Mouse (Mus musculus) embryonic stem cell, embryonic (primary cell): ENCODE data around the gene Slc25a45.

ENCODE experiments used
- CTCF ChIA-PET, 4 experiments: fragments of 300-600 bp in 2 of 4; fragments of 350-600 bp in 2 of 4; sonication (Branson Sonifier 250); formaldehyde crosslinking; loops; one replicate each; lab custom pipeline; 2022; ENCODE audit warnings: inconsistent platforms in 2 of 4; lab: Charles Lee
- POLR2A ChIA-PET, 4 experiments: fragments of 300-600 bp in 2 of 4; fragments of 350-600 bp in 2 of 4; sonication (Branson Sonifier 250); formaldehyde crosslinking; loops; one replicate each; lab custom pipeline; 2022; ENCODE audit warnings: antibody characterized with exemption in 4 of 4, inconsistent platforms in 1 of 4; lab: Charles Lee

Slc25a45 gene

DNA sequence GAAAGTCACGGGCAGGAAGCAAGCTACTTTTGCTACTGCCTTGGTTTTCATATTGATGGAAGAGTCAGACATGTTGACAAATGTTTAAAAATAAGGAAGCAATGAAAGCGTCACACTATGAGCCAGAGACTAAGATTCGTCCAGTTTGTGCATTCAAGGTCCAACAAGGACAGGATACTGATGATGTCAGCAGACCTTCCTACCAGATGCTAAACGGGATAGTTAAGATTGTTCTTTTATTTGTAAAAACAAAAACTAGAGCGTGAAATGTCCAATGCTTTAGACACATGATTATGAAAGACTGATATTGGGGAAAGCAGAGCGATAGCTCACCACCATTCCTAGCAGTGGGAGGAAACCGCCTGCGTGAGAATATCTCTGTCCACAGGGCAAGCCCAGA is 40.0 kb upstream of the Slc25a45 start:
- CTCF ChIA-PET = interaction anchor here (1.1 to 3.4 kb wide), 7 partner anchors 12 to 51 kb away, joined by 3 to 12 read pairs (median 4); no protein-coding TSS in a partner anchor
- POLR2A ChIA-PET = interaction anchor here (0.6 to 41.1 kb wide), 23 partner anchors 3 to 290 kb away, joined by 3 to 4129 read pairs (median 399); partner anchors contain the start of genes Tigd3 (in 2 of the 4), Frmd8 (in 1 of the 4) and Slc25a45 (in 1 of the 4)

DNA sequence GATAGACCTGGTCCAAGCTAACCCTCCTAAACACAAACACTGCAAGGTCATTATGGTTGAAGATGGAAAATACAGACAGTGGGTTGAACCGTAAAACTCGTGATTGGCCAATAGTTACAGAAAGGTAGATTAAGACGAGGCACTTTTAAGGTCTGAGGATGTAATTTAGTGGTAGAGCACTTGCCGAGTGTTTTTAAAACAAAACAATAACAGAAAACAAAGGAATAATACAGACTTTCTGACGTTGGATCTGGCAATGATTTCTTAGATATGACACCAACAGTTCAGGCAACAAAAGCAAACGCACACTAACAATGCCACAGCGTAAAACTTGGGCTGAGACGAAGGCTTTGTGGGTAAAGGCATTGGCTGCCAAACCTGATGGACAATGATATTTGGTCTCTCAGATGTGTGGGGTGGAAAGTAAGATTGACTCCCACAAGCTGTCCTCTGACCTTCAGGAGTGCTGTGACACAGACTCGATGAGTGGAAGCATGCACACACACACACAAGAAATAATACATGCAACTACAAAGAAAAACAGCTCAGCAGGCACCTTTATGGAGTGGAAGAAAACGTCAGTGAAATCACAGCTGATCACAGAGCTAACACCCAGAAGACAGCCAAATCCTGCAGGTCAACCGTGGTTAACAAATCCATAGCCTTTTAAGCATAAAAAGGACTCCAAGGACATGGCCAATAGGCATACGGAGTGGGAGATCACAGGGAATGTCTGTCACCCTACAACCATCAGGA is 39.3 kb upstream of the Slc25a45 start:
- POLR2A ChIA-PET = interaction anchor here (1.0 to 41.1 kb wide), 24 partner anchors 3 to 289 kb away, joined by 3 to 4129 read pairs (median 298); partner anchors contain the start of genes Frmd8 (in 2 of the 4), Tigd3 (in 2 of the 4) and Slc25a45 (in 1 of the 4)

DNA sequence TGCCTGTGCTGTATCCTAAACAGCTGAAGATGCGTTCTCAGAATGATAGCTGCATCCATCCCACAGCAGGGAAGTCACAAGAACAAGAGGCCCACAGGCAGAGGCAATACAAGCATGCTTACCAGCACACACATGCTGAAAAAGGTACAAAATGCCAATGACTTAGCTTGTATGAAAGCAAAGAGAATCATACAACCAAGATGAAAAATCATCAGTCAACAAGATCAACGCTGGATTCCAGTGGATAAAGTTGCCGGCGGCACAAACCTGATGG is 38.8 kb upstream of the Slc25a45 start:
- ChIA-PET POLR2A (interaction anchor here (0.5 to 41.1 kb wide), 24 partner anchors 4 to 288 kb away, joined by 3 to 4129 read pairs (median 298); partner anchors contain the start of genes Frmd8 (in 2 of the 4), Slc25a45 (in 1 of the 4) and Tigd3 (in 1 of the 4)), CTCF (interaction anchor here (0.5 to 1.1 kb wide), 5 partner anchors 11 to 52 kb away, joined by 3 to 6 read pairs (median 4); no protein-coding TSS in a partner anchor)

More for the DNA sequence above, 39.3 kb upstream of the Slc25a45 start:
- CTCF ChIA-PET = interaction anchor here (0.5 to 2.0 kb wide), 8 partner anchors 12 to 51 kb away, joined by 3 to 7 read pairs (median 4); no protein-coding TSS in a partner anchor

DNA sequence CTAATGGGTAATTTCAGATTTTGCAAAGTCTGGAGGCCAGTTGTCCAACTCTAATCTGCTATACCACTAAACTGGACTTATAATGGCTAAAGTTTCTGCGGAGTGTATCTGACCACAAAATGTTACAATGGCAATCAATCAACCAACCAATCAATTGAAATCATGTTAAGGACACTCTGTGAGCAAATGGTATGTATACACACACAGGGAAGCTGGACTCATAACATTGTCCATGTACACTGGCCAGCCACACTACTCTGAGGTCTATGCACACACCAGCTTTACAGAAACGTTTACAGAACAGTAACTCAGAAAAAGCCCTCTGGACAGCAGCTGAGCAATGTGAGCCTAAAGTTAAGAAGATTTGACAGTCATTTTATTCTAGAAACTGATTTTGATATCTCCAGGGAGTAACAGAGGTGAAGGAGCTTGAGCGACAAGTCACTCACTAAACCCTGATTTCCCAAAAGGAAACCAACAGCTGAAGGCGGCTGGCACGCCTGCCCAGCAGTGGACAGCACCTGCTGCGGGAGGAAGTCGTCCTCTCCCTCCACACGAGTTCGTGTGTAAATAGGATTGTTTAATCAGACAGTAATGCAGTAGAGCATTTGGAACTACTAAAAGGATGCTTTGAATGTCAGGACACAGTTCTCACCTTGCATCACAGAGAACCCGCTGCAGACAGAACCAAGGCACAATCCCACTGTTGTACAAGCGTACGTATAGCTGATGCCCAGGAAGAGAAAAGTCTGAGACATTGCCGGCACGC is 38.1 kb upstream of the Slc25a45 start:
- CTCF ChIA-PET = interaction anchor here (0.7 to 4.1 kb wide), 8 partner anchors 11 to 53 kb away, joined by 3 to 31 read pairs (median 4); no protein-coding TSS in a partner anchor
- POLR2A ChIA-PET = interaction anchor here (0.5 to 41.1 kb wide), 28 partner anchors 4 to 350 kb away, joined by 3 to 4129 read pairs (median 163); partner anchors contain the start of genes Frmd8 (in 2 of the 4), Tigd3 (in 2 of the 4), Cfl1 (in 1 of the 4) and Mus81 (in 1 of the 4)

DNA sequence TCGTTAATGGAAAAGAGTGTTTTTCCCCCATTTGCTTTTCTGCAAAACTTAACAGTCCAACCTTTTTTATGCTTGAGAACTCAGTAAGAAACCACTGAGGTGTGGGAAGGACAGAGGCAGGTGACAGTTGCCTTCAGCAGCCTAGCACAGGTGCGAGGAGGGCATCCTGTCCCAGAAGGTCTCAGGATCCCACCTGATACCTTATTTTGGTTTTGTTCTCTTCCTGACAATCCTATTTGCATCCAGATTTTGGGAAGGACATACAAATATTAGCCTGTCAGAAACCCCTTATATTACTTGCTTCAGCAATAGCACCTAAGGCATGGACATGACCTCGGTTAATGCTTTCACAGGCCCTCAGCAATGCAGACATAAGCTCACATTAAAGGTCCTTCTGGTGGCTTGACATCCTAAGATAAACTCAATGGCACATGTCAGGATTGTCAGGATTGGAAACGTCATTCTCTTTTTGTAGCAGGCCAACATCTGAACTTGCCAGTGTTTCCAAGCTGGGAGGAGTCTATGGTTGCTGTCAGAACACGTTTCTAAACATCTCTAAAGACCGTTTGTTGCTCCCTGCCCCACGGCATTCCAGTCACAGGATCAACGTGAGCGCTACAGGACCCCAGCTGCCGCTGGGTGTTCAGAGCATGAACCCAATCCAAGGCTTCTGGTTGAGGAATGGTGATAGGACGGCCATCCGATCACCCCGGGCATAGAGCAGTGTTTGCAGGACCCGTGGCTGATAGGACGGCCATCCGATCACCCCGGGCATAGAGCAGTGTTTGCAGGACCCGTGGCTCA is 37.3 kb upstream of the Slc25a45 start:
- CTCF ChIA-PET = interaction anchor here (0.6 to 4.1 kb wide), 11 partner anchors 22 to 53 kb away, joined by 3 to 31 read pairs (median 4); no protein-coding TSS in a partner anchor
- POLR2A ChIA-PET = interaction anchor here (0.6 to 41.1 kb wide), 41 partner anchors 5 to 1794 kb away, joined by 3 to 4129 read pairs (median 31); partner anchors contain the start of genes Frmd8 (in 3 of the 4), Cfl1 (in 2 of the 4), Mus81 (in 2 of the 4) and Slc25a45 (in 2 of the 4)

DNA sequence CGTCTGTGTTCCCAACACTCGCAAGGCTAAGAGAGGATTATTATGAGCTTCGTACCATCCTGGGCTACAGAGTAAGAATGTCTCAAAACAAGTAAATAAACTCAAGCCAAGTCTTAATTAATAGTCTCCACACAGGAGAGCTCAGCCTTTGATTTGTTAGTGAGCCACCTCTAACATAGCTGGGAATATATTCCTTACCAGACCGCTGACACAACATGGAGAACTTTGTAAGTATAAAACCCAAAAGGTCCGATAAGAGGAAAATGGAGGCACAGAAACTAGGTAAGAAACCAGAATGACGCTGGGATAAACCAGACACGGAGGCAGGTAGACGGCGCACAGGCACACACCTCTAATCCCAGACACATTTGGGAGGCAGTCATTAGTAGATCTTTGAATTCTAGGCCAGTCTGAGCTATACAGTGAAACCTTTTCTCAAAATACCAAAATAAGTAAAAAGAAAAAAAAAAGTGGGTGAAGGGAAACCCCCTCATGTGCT is 36.7 kb upstream of the Slc25a45 start:
- CTCF ChIA-PET = interaction anchor here (0.6 to 4.1 kb wide), 17 partner anchors 10 to 130 kb away, joined by 3 to 31 read pairs (median 4); partner anchors contain the start of gene Frmd8 (in 1 of the 4)
- POLR2A ChIA-PET = interaction anchor here (0.6 to 41.1 kb wide), 72 partner anchors 5 to 1795 kb away, joined by 3 to 4129 read pairs (median 6); partner anchors contain the start of genes Frmd8 (in 3 of the 4), Cfl1 (in 2 of the 4), Mus81 (in 2 of the 4) and Slc25a45 (in 2 of the 4)

DNA sequence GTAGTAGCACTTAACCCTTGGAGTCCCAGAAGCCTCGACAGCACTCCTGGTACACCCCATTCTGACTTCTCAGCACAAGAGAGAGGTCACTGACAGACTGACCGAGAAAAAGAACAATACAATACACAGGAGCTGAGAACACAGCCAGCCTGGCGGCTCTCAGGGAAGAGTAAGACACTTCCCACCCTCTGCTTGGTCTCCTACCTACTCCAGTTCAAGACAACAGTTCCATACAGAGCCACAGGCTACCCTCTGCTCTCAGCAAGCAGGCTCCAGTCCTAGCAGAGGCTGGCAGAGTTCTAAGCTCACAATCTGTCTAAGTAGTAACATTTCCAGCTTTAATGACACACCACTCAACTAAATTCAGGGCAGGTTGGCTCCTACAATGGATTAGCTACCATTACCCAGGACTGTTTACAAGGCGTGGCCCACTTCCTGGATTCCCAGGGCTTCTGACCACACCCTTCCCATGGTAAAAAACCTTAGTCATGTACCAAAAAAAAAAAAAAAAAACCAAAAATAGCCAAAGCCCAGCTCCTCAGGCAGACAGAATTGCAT is 36.1 kb upstream of the Slc25a45 start:
- POLR2A ChIA-PET = interaction anchor here (0.6 to 41.1 kb wide), 98 partner anchors 5 to 1795 kb away, joined by 3 to 4129 read pairs (median 4); partner anchors contain the start of genes Frmd8 (in 3 of the 4), Cdca5 (in 2 of the 4), Cfl1 (in 2 of the 4) and Fam89b (in 2 of the 4)
- CTCF ChIA-PET = interaction anchor here (0.6 to 4.1 kb wide), 23 partner anchors 9 to 349 kb away, joined by 3 to 31 read pairs (median 4); partner anchors contain the start of gene Frmd8 (in 2 of the 4)

DNA sequence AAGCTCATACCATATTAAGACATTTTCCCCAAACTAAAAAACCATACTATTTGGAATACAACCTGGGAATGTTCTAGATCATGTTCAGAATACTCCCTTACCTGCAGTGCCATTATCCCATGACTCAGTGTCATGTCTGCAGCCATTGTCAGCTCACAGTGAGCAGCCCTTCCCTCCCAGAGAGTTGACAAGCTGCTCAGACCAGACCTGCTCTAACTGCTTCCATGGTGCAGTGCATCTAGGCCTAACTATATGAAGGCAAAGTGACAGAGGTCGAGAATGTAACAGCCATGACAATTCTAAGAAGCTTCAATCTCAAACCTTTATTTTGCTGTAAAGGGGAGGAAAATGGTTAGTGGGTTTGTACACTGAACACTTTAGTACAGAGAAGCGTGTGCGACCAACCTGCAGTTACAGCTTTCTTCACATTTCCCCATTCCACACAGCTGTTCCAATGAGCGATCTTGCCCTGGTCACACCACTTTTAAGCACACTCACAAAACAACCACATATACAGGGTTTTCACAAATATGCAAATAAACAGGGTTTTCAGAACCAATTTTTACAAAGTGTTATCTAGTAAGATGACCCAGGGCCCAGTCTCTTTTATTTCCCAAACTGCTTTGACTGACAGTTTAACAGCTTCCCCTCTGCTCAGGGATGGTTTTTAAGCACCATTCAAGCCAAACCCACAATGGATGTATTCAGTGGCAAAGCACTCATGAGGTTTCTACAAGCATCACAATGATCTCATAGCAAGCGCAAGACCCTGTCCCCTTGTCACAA is 35.4 kb upstream of the Slc25a45 start:
- CTCF ChIA-PET = interaction anchor here (0.6 to 4.1 kb wide), 24 partner anchors 10 to 350 kb away, joined by 3 to 31 read pairs (median 3); partner anchors contain the start of gene Frmd8 (in 2 of the 4)
- POLR2A ChIA-PET = interaction anchor here (0.6 to 41.1 kb wide), 101 partner anchors 4 to 1796 kb away, joined by 3 to 4129 read pairs (median 4); partner anchors contain the start of genes Frmd8 (in 3 of the 4), Tigd3 (in 3 of the 4), Cdca5 (in 2 of the 4) and Cfl1 (in 2 of the 4)

DNA sequence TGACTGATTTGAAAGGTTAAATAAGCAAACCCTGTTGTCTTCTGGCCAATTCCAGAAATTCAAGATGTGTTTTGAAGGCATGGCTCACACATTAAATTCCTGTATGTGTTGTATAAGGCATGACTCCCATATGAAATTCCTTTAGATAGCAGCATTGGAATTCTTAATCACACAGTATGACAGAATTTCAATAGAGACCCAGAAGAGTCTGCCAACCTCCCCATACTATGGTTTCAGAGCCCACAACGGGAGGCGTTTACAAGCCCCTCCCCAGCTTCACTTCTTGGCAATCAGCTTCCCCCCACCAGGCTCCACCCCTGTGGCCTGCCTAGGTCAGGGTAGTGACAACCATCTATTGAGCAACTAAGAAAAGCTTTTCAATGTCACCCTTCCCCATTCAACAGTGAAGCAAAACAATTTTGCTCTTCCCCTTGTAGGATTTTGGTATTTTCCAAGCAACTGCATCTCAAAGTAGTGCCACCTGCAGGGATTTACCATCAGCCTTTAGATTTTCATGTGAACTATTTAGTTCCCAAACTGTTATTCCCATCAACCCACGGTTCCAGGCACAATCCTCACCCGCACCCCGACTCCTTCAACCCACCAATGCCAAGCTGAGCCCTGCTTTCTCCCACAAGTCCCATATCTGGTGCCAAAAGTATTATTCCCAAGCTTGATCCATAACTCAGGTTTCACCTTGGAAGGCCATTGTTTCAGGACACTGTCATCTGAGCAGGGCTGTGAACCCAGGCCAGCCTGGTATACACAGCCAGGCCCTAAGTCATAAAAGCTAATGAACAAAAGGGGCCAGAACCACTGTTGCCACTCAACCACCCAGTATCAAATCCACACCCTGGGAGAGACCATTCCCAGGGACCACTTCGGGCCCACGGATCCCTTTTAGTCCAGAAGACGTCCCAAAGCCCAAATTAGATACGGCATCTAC is 34.5 kb upstream of the Slc25a45 start:
- ChIA-PET CTCF (interaction anchor here (0.8 to 4.1 kb wide), 15 partner anchors 19 to 56 kb away, joined by 3 to 31 read pairs (median 4); partner anchors contain the start of gene Frmd8 (in 1 of the 4)), POLR2A (interaction anchor here (0.6 to 41.1 kb wide), 88 partner anchors 3 to 1033 kb away, joined by 3 to 4129 read pairs (median 4); partner anchors contain the start of genes Cfl1 (in 3 of the 4), Frmd8 (in 3 of the 4), Tigd3 (in 3 of the 4) and Ccdc85b (in 2 of the 4))

DNA sequence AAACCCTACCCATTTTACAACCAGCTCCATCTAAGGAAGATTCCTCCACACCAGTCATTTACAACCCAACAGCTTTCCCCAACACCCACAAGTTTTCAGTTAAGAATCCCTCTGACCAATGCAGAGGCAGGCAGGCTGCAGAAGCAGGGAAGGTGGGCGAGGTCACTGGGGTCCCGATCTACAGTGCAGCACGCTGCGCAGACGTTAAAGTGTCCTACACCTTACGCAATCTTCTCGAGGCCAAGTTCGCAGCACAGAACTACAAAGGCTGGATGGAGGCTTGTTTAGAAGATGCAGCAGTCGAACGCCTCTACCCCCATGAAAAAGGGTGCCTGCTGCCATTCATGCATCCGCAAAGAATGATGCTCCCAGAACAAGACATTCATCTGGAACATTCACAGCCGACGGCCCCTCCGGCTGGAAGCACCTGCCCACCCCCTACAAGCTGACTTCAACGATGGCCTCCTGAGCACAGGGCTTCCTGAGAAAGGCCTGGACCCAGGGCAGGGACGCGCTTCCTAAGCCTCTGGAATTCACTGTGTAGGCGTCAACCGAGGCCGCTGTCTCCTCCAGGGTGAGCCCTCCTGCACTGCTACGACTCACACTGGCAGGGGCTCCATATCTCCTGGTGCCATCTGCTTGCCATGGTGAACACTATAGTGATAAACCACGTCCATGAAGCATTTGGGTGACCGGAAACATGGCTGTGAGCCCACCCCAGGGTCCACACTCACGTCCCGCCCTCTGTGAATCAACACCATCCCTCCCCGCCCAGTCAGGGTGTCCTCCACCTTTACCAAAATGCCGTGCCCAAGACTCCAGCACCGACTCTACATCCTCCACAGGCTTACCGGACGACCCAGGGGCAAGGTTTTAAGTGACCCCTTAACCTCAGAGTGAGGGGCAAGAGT is 33.6 kb upstream of the Slc25a45 start:
- ChIA-PET CTCF (interaction anchor here in 3 of 4 experiments (0.8 to 4.1 kb wide), 5 partner anchors 26 to 57 kb away, joined by 3 to 31 read pairs (median 6); no protein-coding TSS in a partner anchor), POLR2A (interaction anchor here (0.6 to 41.1 kb wide), 74 partner anchors 2 to 1034 kb away, joined by 3 to 4129 read pairs (median 7); partner anchors contain the start of genes Cfl1 (in 3 of the 4), Frmd8 (in 3 of the 4), Tigd3 (in 3 of the 4) and Ccdc85b (in 2 of the 4))

DNA sequence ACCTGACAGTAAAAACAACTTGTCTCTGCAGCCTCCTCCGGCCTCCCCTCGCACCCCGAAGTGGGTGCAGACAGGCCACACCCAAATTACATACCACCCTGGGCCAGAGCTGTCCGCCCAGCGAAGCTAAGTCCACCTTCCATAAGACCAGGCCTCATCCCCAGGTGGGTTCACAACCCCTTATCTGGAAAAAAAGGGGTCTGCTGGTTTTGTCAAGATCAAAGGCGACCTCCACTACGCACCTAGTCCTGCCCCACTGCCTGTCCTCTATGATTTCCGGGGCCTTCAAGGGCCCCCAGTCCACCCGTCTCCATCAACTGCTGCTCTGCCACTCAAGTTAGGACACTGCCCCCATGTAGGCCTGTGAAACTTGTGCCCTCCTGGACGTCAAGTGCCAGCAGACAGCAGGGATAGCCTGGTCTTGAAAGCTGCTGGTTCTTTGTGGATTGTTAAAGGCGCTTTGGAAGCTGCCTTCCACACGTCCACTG is 32.7 kb upstream of the Slc25a45 start:
- CTCF ChIA-PET = interaction anchor here in 3 of 4 experiments (1.1 to 13.9 kb wide), 7 partner anchors 18 to 57 kb away, joined by 3 to 264 read pairs (median 4); no protein-coding TSS in a partner anchor
- POLR2A ChIA-PET = interaction anchor here (0.6 to 41.1 kb wide), 45 partner anchors 2 to 519 kb away, joined by 3 to 4129 read pairs (median 11); partner anchors contain the start of genes Frmd8 (in 2 of the 4), Mus81 (in 2 of the 4), Slc25a45 (in 2 of the 4) and Capn1 (in 1 of the 4)

DNA sequence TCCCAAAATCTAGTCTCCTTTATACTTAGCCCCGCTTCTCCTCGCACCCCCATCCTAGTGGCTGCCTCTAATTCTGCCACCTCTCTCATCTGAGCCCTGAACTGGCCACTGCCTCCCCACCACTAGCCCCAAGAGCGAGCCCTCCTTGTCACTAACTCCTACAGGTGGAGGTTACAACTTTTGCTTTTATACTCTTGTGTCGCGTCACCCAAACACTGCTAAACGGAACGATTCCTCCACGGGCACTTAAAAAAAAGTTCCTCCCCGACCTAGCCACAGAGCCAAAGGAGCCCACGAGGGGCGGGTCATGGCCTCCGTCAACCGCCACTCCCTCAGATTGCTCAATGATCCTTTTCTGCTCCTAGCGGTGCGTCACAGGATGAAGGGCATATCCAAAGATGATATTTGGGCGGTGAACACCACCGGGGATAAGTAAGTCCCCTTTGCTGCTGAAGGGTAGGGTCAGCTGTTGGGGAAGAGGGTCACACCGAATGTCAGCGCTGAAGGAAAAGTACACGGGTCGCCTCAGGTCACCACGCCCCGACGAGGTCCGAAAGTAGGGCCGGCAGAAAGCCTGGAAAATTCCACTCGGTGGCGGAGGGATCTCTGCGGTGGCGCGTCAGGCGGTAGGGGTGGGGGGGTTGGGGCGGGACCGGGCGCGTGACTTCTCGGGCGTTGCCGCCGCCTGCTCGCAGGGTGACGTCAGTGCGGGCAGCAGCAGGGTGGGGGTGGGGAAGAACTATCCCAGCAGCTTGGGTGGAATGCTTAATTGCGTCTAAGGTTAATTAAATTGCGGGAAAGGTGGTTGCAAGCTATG is 32.1 kb upstream of the Slc25a45 start:
- CTCF ChIA-PET = interaction anchor here (0.6 to 13.9 kb wide), 14 partner anchors 19 to 573 kb away, joined by 3 to 264 read pairs (median 4); partner anchors contain the start of gene Nrxn2 (in 1 of the 4)
- POLR2A ChIA-PET = interaction anchor here (0.6 to 41.1 kb wide), 135 partner anchors 1 to 1037 kb away, joined by 3 to 4129 read pairs (median 5); partner anchors contain the start of genes Cfl1 (in 3 of the 4), Frmd8 (in 3 of the 4), Syvn1 (in 3 of the 4) and Capn1 (in 2 of the 4)
